Mouse (Mus musculus) brain, embryonic 14.5 days (tissue): ENCODE measurements around the gene Ino80e. TPM values are rescaled to one million over a fixed set of nuclear protein-coding genes. Genes with fewer than 3 reads are reported as not detected.
A peak's percentile ranks its signal among the peaks of the same experiment; 100 is the strongest.

Experiments used
- DNase-seq: peaks from one replicate; pipeline ENCODE4 v3.0.0-alpha.2; 2011; ENCODE audit warnings: low read depth
- CTCF ChIP-seq: fragments of 200-500 bp; IDR thresholded peaks from 2 replicates; pipeline ENCODE4 v1.5.1; 2012; ENCODE audit warnings: inconsistent platforms, mild to moderate bottlenecking, moderate library complexity, borderline replicate concordance; ENCODE audit not compliant: insufficient read depth, insufficient read length; ENCODE audit errors: extremely low read depth
- POLR2A ChIP-seq: fragments of 200-500 bp; IDR thresholded peaks from 2 replicates; pipeline ENCODE4 v1.6.1; 2012; ENCODE audit warnings: mild to moderate bottlenecking, inconsistent platforms, borderline replicate concordance; ENCODE audit not compliant: poor library complexity, insufficient read depth, insufficient read length, severe bottlenecking; ENCODE audit errors: extremely low read depth
- polyA plus RNA-seq: library from polyadenylated mRNA; depleted of rRNA; stranded (reverse); fragments of >200 nt; gene quantifications from 2 replicates; pipeline ENCODE4 v1.2.3, GENCODE M21; 2012

The Ino80e gene
- polyA plus RNA-seq, 1 experiment = 86.9 TPM

DNA sequence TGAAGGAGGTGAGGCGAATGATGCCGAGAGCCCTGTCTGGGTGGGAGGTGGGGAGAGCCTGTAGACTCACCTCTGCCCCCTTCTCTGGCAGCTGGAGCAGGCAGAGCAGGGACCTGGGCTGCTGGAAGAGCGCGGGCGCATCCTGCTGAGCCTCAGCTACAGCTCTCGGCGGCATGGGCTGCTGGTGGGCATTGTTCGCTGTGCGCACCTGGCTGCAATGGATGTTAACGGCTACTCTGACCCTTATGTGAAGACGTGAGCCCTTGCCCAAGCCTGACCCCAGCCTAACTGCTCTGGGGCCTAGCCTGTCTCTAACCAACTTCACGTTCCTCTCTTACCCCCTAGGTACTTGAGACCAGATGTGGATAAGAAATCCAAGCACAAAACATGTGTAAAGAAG is 11.0 kb downstream of the Ino80e start:
- no peak for DNase-seq
- TF ChIP-seq CTCF (no peak), POLR2A (no peak)

DNA sequence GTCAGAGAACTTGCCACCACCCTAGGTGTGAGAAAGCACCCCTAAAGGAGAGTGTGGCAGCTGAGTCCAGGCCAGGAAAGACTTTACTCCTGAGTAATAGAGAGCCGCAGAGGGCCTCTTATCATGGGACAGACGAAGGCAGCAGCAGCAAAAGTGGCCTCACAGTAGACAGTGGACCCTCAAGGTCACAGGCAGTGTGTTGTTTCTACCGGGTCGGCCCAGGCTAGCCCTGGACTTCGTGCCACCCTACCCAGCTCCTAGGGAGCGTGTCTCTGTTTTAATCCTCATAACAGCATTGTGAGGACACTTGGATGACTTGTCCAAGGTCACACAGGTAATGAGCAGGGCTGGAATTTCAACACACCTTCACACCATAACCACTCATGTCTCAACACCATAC is 12.0 kb downstream of the Ino80e start:
- TF ChIP-seq CTCF = no peak
- no peak for TF ChIP-seq POLR2A
- no peak for DNase-seq

DNA sequence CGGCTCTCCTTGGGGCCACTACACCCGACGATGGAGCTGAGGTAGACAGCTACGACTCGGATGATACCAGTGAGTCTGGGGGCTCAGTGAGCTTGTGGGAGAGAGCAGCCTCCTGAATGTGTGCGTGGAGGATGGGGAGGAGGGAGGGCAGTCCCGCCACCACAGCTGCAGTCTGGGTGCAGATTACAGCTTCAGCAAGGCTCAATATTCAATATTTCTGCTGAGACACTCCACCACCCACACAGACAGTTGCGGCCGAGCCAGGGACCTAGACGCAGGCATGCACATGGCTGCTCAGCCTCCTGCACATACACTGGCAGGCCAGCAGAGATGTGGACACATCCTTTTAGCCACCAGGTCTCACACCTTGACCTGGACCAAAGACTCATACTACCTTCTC is 13.4 kb downstream of the Ino80e start:
- DNase-seq = peak; percentile 31
- TF ChIP-seq CTCF (no peak), POLR2A (no peak)

DNA sequence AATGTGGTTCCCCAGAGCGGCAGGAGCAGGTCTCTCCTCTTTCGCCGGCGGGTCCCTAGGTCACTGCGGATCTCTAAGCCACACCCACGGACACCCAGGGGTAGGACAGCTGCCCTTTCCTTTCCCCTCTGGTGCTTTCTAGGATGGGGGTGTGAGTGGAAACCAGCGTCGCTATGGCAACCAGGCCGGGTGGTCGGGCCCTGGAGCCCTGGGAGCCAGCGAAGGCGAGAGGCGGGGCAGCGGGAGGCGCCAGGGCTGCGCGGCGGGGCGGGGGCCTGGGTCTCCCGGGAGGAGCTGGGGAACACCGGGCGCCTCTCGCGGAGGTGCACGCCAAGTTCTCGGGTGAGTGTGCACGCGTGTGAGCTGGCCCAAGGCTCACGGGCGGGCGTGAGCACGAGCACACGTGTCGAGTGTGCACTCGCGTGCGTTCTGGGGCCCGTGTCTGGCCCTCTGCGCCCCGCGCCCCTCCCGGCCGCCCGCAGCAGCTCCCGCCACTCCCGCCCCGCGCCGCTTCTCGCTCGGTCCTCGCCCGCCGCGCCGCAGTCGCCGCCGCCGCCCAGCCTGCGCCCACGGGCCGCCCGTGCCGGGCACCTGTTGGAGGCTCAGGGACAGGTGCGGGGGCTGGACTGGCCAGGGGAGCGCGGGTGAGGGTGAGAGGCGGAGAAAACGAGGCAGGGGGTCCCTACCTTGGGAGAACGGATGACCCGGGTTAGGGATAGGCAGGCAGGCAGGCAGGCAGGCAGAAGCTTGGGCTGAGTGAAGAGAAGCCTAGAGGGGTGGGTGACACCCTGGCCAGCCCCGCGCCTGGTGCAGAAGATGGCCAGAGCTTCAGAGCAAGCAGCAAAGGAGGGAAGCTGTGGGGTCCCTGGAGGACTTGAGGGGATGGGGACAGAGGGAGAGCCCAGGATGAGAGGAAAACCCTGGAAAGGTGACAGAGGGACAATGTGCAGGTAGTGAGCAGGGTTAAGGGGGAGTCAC is 14.5 kb downstream of the Ino80e start:
- peak; percentile 63 for DNase-seq
- no peak for TF ChIP-seq CTCF
- TF ChIP-seq POLR2A = no peak

DNA sequence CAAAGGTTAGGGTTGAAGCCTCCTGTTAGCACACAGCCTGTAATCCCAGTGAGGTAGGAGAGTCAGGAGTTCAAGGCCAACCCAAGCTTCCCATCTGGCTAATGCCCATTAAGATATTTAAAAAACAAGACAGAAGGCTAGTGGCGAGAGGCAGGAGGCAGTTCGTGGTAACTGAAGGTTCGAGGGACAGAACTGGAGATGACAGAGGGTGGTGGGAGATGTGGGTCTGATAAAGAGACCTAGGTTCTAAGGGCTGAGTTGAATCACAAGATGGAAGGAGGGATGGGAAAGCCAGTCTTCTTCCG is 15.1 kb downstream of the Ino80e start, which contains the start of gene Doc2a:
Gene Doc2a (plus strand): TSS at position 301 of the 305 bp plus-strand sequence.
- no peak for DNase-seq
- TF ChIP-seq POLR2A (no peak), CTCF (no peak)

DNA sequence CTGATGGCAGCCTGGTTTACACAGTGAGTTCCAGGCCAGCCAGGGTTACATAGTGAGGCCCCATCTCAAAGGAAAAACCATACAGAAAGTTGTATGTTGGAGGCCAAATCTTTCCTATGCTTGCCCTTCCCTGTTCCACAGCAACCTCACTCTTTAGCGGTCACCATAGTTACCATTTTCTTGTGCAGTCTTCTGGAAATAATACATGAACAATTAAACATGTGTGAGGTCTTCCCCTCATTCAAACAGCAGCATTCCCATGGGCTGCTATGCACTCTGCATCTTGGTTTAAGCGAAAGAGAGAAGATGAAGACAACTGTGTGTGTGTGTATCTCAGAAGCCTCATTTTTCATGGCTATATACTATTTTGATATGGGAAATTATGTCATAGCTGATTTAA is 16.7 kb downstream of the Ino80e start:
- no peak for TF ChIP-seq POLR2A
- no peak for TF ChIP-seq CTCF

DNA sequence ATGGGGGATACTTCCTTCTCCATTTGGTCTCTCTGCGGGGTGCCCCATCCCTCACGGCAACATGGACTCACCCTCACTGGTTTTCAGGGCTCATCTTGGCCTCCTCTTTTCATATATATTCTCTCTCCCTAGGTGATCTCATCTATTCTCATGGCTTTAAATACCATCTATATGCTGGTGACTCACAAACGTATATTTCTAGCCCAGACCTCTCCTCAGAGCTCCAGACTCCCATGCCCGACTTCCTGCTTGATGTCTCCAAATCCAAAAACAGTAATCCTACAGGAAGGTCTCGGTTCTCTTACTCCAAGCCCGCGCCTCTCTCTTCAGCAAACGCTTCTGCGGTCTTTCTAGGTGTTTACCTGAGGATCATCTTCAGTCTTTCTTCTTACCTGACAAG is 18.9 kb downstream of the Ino80e start:
- DNase-seq = no peak
- TF ChIP-seq POLR2A (no peak), CTCF (no peak)

More for the DNA sequence above, 16.7 kb downstream of the Ino80e start:
- peak; percentile 71 for DNase-seq

DNA sequence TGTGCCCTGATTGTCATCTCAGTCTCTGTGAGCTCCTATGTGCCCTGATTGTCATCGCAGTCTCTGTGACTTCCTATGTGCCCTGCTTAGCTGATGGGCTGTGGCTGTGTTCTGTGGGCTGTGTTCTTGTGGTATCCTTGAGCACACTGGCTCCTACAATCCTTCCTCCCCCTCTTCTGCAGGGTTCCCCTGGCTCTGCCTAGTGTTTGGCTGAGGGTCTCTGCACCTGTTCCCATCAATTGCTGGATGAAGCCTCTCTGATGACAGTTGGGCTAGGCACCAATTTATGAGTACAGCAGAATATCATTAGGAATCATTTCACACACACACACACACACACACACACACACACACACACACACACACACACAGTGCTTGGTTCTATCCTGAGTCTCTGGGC is 28.9 kb downstream of the Ino80e start:
- TF ChIP-seq POLR2A = no peak
- TF ChIP-seq CTCF = no peak
- DNase-seq = no peak

DNA sequence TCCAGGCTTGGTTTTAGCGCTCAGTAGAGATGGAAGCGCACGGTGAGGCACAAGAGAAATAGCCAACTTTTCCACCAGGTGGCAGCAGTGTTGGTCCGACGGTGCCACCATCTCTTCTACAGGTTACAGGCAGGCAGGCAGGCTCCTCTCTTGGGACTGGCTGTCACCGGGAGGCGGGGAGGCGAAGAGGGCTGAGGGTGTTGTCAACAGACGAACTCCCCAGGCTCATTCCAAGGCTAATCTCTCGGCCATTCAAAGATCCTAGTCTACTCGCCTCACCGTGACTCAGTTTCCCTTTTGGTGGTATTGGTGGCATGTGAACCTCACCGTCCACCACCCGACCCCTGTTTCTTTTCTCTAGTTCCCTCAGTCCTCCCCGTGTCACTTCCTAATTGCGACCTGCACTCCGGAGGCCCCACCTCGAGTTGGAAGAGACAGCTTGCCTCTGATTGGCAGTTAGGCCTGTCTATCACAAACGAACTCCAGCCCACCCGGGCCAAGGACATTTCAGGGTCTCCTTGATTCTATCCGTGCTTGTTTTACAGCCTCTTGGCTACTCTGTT is 30.1 kb downstream of the Ino80e start:
- DNase-seq = peak; percentile 90
- TF ChIP-seq POLR2A (no peak), CTCF (peak; percentile 90)

DNA sequence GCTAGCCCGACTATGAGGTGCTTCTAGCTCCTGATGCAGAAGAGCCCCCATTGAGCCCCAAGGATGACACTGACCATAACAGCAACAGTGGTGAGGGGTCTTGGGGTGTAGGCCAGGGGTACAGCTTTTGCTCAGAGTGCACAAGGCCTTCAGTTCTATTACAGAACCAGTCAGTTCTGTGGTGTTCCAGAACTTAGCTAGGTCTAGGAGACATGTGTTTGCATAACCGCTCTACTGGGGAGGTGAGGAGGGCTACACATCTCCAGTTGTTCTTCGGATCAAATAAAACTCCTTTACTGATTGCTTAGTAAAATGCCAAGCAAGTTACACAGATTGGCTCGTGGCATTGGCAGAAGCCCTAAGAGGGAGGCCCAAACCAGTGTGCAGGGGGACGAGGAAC is 30.6 kb downstream of the Ino80e start, which contains the start of gene 4930451I11Rik:
Gene 4930451I11Rik (minus strand): TSS at position 101 of the 400 bp plus-strand sequence.
- DNase-seq = no peak
- TF ChIP-seq POLR2A = no peak
- no peak for TF ChIP-seq CTCF

DNA sequence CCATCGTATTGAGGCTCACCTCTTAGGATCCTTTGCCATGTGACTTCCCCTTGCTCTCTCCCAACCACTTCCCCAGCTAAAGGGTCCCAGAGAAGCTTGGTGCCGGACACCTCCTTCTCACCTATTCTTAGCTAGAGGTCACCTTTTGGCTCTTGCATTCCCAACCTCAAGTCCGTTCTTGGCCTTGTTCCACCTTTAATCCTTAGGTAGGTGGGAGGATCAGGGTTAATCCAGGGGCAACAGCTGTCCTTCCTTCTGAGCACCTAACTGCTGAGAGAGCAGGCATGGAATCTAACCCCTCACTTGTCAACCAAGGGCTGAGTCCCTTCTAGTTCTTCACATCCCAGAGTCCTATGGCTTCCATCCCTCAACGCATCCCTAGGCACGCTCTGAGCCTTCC is 36.2 kb downstream of the Ino80e start:
- TF ChIP-seq CTCF (no peak), POLR2A (no peak)
- DNase-seq = no peak

DNA sequence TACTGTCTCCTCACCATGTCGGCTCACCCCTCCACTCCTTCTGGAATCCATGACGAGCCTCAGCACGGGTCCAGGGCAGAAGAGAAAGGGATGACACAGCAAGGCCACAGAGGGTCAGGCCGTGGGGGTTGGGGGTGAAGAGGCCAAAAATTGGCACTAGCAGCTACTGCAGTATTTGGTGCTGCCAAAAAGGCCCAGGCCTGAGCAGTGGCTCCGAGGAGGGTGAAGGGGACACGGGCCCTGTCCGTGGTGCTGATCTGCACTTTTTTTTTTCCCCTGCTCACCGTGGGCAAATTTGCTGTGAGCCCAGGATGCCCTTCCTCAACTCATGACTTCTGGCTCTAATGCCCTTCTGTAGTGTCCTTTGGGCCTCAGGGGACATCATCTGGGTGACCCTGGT is 36.8 kb downstream of the Ino80e start:
- no peak for DNase-seq
- TF ChIP-seq POLR2A (no peak), CTCF (no peak)

DNA sequence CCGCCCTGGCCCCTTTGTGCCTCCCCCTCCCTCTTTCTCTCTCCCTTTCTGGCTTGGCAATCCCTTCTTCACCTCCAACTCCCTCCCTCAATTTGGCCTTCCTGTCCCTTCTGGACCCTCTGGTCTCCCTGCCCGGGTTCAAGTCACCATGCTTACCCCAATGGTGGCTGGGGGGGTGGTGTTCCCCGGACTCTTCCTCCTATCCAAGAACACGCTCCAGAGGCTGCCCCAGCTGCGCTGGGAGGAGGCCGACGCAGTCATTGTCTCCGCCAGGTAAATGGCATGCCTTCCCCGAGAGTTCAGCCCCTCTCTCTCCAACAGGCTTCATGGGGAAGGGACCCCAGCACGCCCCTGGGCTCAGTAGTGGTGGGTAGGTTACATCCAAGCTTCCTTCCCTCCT is 38.2 kb downstream of the Ino80e start:
- no peak for DNase-seq
- TF ChIP-seq CTCF (no peak), POLR2A (no peak)
